Mouse (Mus musculus) right cerebral cortex, postnatal 4 days (tissue): ENCODE measurements around the gene Tmem254a.
"Not testable (repeated sequence)": the region's sequence is repeated elsewhere in the genome, so short reads cannot be mapped to it uniquely, and the experiment has no call there.

Source experiments
- DNase-seq: peaks from one replicate; pipeline ENCODE4 v3.0.0-alpha.2; 2022

Tmem254a gene

DNA sequence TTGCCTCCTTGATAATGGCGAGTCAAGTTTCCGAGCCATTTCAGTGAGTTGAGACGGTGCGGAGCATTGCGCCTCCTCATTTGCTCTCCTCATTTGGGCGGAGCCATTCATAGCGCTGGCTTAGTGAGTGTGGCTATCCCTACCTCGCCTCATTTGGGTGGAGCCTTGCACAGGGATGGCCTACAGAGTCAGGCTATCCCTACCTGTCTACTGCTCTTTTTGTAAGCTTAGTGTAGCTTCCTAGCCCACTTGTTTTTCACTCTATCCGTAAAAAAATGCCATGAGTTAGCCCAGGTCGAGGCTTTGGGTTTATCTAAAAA, at the start of gene Tmem254a:
TSS of gene Tmem254a (minus strand) at position 111 of the 320 bp plus-strand sequence.
- not testable (repeated sequence) for DNase-seq

DNA sequence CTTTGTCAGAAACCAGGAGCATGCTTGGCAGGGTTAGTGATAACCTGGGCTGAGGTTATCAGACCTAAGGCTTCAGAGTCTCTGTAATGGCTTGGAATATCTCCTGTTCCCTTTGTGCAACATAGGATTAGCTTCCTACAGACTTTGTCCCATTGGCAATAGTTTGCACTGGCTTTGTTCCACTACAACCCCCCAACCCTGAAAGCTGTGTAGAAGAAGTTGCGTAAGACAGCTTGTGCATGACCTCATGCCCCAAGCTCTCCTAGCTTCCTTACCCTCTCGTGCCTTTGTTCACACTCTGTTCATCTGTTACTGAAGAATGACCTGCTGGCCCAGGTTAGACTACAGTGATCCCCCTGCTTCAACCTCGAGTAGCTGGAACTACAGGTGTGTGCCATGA, 30.4 kb upstream of the Tmem254a start:
- DNase-seq, result not testable (repeated sequence)

DNA sequence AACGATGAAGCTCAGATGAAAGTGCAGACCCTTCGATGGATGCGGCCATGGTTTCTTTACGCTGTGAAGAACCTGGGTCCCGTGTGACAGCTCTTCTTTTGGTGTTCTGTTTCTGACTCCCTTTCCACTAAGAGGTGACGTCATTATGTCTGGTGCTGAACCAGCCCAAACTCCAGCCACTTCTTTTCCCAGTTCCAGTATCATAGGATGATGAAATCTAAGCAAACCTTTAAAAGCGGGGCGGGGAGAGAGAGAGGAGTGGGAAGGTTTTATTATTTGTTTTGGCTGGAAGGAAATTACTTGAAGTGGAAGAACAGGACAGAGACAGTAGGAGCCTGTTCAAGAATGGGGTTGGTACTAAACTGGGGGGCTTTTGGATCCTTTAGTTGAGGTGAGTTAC, 10.5 kb upstream of the Tmem254a start, which contains the start of gene Cphx1:
TSS of gene Cphx1 (plus strand) at position 301 of the 400 bp plus-strand sequence.
- not testable (repeated sequence) for DNase-seq

DNA sequence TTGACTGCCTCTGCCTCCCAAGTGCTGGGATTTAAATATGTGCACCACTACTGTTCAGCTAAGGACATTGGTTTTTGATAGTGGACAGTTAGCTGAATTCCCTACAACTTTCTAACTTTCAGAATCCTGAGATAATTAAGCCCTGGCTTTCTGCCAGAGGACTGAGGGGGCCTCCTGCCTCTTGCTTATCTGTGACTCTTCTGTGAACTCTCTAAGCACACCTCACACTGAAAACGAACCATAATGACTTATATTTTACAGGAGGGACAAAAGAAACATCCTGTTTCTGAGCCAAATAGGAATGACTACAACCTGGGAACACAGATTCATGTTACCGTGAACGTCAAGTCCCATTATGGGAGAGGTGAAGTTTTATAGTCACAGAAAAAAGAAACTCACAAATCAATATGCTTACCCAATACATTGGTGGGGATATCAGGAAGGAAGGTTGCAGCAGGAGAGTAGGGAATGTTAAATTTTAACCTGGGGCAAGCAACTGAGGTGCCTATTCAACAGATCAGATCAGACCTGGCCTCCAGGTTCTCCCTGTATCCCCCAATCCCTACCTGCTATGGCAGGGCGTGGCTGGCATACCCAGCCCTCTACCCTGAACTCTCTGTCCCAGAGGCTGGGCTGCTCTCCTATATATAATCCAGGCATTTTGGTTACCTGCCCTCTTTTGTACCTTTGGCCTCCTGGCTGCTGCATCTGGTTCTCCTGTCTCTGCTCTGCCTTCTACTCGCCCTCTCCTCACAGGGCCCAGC, 9.6 kb upstream of the Tmem254a start:
- not testable (repeated sequence) for DNase-seq

DNA sequence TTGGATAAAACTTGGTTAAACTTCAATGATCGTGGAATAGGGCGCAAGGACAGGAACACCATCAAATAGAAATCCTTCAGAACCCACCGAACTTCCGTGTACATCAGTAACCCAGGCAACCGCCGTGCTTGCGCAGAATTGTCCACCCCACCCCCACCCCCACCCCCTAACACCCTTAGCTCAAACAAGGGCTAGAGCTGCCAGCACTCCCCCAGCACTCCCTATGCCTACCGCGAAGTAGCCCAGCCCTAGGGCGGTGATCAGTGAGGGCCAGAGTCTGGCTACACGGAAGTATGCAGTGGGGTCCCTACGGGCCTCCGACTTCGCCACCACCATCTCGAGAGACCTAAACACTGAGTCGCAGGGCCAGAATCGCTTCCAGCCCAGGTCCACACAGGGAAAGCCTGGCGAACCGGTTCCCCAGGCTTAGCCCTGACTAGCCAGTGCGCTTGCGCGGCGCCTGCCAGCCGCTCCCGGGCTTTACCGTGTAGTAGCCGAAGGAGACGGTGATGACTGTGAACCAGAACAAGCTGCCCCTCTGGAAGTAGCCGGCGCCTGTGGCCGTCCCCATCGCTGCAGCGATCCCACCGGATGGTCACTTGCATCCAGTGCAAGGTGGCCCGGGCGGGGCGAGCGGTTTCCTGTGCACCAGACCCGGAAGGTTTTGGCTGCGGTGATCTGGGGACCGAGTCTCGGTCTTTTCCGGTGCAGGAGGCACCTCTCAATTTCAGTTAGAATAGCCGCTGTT, 484 bp downstream of the Tmem254a start:
- not testable (repeated sequence) for DNase-seq

DNA sequence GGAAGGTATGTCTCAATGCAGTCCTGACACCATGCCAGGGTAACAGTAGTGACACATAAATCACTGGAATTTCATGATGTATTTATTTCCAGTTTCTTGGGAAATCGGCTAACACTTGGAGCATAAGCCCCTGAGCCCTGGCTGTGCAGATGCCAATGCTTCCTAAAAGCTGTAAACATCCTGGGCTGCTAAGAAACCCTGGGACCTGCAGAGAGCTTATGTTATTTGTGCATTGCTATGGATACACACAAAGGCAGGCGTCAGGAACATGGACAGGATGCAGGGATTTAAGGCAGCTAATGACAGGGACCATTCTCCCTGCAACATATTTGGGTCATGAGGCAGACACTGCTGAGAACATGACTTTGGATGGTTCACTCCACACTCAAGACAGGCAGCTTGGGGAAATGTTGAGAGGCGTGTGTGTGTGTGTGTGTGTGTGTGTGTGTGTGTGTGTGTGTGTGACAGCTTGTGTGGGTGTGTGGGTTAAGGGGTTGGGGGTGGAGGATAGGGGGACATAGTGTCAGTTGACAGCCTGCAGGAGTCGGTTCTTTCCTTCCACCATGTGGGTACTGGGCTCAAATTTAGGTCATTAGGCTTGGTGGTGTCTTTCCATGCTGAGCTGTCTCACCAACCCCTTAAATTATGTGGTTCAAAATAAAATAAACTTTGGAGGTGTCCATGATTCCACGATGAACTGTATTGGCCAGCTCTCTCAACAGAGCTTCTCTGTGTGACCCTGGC, 8.9 kb downstream of the Tmem254a start:
- DNase-seq, result not testable (repeated sequence)

DNA sequence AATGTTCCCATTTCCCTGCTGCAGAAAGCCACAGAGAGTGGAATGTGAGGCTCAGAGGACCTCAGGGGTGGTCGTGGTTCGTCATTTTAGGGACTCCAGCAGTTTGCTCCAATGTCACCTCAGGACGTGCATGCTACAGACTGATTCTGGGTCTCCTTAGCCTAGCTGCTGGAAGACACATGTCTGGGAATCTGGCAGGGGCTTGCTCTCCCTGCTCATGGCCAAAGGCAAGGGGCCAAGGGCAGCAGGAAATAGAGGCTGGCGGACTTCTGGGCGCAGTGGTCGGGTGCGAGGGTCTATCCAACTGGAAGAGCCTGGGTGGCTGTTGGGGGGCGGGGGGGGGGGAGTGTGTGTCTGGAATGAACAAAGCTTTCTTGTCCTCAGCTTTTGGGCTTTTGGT, 18.5 kb downstream of the Tmem254a start:
- DNase-seq, result not testable (repeated sequence)

DNA sequence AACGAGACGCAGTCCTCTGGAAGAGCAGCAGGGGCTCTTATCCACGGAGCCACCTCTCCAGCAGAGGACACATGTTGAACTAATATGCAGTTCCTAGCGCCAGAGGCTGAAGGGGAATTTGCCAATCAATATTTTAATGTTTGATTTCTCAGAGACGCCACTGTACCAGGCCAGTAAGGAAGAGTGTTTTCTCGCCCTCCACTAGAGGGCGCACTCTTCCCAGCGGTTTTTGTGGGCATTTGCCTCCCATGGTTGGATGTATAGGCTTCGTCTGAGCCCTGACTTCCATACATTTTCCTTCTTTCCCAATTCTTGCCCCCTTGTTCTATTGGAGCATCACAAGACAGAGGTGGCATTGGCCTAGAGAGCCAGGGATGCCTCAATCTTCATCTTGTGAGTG, 20.2 kb downstream of the Tmem254a start:
- not testable (repeated sequence) for DNase-seq

DNA sequence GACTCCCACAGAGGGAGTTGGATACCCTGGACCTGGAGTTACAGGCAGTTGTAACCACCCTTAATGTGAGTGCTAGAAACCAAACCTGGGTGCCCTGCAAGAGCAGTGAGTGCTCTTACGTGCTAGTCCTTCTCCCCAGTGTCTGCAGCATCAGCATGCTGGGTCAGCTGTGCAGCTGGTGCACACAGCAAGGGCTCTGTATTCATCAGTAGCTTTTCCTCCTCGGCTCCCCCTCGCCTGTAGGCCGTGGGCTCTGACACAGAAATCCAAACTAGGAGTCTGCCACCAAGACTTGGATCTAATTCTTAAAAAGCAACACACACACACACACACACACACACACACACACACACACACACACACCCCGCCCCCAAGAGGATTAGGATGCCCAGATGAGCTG, 22.2 kb downstream of the Tmem254a start:
- DNase-seq, result peak; percentile 1

DNA sequence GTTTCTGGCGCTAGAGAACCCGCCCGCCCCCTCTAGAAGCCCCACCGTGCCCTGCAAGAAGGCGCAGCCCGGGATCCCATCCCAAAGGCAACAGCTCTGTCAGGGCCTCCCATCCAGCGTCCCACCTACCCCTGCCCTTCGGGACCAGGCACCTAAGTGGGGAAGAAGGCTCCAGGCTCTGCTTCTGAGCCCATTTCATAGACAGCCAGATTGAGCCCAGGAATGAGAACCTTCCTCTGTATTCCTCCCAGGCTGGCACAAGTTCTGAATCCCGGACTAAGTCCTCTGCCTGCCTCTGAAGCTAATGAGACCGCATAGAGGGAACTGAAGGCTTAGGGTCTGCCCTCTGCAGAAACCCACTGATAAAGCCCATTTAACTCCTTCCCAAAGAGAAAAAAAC, 24.5 kb downstream of the Tmem254a start, which contains the start of gene Plac9a:
TSS of gene Plac9a (minus strand) at position 101 of the 400 bp plus-strand sequence.
- not testable (repeated sequence) for DNase-seq

DNA sequence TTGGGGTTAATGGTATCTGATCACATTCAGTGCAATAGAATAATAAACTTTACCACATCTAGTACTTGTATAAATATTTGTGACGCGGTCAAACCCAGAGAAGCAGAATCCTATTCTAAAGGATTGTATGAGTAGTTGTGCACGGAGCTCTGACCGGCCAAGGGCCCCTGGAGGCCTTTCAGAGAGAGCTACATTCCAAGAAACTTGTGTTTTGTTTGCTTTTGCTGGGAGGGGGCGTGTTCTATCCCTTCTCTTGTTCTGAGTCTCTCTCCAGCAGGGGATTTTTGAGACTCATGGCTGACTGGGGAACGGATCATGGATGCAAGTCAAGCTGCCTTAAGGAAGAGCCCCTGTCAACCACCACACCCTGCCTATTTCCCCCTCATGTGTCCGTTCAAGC, 31.8 kb downstream of the Tmem254a start:
- DNase-seq, result not testable (repeated sequence)

DNA sequence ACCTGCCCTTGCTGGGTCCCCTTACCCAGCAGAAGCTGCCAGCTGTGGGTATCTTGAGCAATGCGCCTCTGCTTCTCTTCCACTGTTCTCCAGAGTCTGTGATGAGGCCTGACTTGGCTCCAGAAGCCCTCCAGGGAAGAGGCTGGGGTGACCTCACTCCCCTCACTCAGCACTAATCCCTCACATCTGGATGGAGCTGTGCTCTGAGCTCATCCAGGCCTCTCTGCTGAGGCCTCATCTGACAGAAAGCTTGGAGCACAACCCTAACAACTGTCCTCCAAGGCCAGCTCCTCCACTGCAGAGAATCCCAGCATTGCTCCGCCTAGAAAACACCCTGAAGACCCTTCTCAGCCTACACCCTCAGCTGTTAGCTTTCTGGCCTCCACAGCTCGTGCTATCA, 32.9 kb downstream of the Tmem254a start:
- DNase-seq, result not testable (repeated sequence)

DNA sequence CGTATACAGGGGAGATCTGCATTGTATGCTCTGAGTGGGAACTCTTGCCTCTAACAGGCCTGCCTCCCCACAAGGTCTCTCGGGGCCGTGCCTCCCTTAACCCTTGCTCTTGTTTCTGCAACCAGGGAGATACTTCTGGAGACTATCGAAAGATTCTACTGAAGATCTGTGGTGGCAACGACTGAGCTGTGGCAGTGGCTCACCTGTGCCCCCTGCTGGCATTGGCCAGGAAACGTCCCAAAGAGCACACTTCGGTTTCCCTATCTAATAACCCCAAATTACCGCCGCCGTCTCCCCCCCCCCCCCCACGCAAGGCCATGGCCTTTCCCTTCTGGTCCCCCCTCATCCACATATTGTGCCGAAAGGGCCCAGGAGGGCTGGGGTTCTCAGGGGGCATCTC, 41.6 kb downstream of the Tmem254a start:
- not testable (repeated sequence) for DNase-seq

DNA sequence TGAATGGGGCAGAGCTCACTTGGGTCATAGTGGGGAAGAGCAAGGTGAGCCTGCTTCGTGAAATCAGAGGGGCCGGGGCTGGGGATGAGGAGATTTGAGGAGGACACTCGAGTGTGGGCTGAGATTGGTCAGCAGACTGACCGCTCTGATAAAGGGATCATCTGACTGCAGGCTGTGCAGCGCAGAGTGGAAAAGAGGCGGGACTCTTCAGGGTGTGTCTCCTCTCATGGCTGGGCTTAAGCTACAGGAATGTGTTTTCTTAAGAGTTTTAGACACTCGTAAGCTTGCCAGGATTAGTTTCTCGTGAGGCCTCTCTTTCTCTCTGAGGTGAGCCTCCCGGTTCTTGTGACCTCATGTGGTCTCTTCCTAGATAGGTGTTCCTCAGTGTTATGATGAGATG, 45.7 kb downstream of the Tmem254a start:
- not testable (repeated sequence) for DNase-seq

DNA sequence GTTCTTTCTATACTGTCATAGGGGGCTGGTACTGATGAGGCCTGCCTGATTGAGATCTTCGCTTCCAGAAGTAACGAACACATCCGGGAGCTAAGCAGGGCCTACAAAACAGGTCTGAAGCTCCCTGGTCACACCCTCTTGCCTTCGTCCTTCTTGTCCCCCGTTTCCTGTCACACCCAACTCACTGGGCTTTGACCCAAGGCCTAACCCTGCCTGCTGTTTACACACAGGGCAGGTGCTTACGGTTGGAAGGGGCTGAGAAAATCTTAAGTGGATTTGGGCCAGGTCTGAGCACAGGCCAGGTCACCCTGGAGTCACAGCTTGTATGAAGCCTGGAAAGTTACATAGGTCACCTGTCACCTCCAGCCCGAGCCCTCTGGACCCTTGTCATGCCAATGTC, 50.8 kb downstream of the Tmem254a start:
- not testable (repeated sequence) for DNase-seq
